Mouse (Mus musculus): ENCODE results near the gene Sppl2b.
"Not testable (repeated sequence)": the region's sequence is repeated elsewhere in the genome, so short reads cannot be mapped to it uniquely, and the experiment has no call there.

DNA sequence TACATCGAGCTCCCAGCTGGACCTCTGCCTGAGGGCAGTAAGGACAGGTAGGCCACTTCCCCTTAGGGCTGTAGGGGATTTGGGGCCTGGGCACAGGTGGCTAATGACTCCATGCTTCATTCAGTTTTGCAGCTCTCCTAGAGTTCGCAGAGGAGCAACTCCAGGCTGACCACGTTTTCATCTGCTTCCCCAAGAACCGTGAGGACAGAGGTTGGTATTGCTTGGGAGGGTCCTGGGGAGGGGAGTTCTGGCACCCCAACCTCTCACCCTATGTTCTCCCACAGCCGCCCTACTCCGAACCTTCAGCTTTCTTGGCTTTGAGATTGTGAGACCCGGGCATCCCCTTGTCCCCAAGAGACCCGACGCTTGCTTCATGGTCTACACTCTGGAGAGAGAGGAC, 26.5 kb upstream of the Sppl2b start:
- TF ChIP-seq CTCF, EP300 (IDR thresholded peaks at IDR 0.05; ENCODE audit: low read depth): not testable (repeated sequence)

Measured in heart, postnatal 0 days (tissue).